Mouse (Mus musculus) adipocyte (in vitro differentiated cells): ENCODE results near the gene Myd88.

Experiments
- DNase-seq: peaks from one replicate; pipeline ENCODE4 v3.0.0-alpha.2; 2016; ENCODE audit warnings: low spot score

The Myd88 gene

DNA sequence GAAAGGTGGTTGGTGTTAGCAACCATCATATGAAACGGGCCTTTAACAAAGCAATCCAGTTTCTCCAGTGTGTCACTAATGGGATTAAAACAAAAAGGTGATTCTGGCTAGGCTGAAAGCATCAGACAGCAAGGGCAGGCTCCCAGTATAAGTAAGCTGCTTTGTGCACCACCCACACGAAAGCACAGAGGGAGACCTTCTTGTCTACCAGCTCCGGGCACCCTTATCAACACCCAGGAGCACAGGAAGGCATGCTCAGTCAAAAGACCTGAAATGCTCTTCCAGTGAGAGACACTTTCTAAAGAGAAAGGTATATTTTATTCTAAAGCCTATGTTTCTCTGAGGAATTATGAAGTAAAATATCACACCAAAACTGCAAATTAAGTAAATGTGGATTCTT lies 50.4 kb downstream of the Myd88 start:
- DNase-seq, result no peak
